10 mouse cellular contexts compared by ENCODE assay signal in genomic region chr3:31254427-31254826, GRCm38 (mm10).
DNase-seq lines count a peak whose midpoint lies in the region; ATAC-seq lines count a peak whose summit lies in the region.
"Had no signal": no experiment of that assay in that cellular context is flagged by ENCODE, and none has a peak within 500 bp of the region (broad histone marks: within the 10 kb centered on the region; RNA-seq: fewer than 3 reads in every experiment).

No protein-coding gene starts in this region.

- ATAC-seq in frontal cortex, adult (ENCODE audit: low TSS enrichment), result peak; percentile 97
- ATAC-seq: liver, embryonic 12.5 days had no signal

- DNase-seq in lung, adult 18-20 months, result peak; percentile 18 to 34
- DNase-seq in lung, postnatal 14 days, result no peak
- DNase-seq in left cerebral cortex, adult 9 months (ENCODE audit: low spot score in 2 of 2), result peak; percentile 56 to 83
- DNase-seq in thymus, postnatal 25 days, result no peak
- DNase-seq in urinary bladder, postnatal 25 days (ENCODE audit: low spot score), result no peak
- no peak for DNase-seq in urinary bladder, postnatal 10 days (ENCODE audit: low spot score)
- DNase-seq: adrenal gland, postnatal 14 days; gastrocnemius, postnatal 25 days had no signal

Comparison
In these comparisons a context has a peak if more than half of its experiments do, and no peak if none do; other contexts are left out.
1. DNase-seq: peak in lung, adult 18-20 months (2 of 2) and left cerebral cortex, adult 9 months (2 of 2); none in lung, postnatal 14 days (single experiment), thymus, postnatal 25 days (single experiment), urinary bladder, postnatal 25 days (single experiment) and urinary bladder, postnatal 10 days (single experiment).